ENCODE assay signal across 17 mouse cellular contexts in genomic region chr5:91651330-91651729, GRCm38 (mm10).
"Had no signal": no experiment of that assay in that cellular context is flagged by ENCODE, and none has a peak within 500 bp of the region (broad histone marks: within the 10 kb centered on the region; RNA-seq: fewer than 3 reads in every experiment).

No protein-coding gene starts in this region.

- H3K4me2 ChIP-seq: lung, embryonic 15.5 days; midbrain, embryonic 11.5 days; midbrain, embryonic 13.5 days; midbrain, embryonic 15.5 days; neural tube, embryonic 12.5 days; stomach, embryonic 15.5 days had no signal

- H3K27me3 ChIP-seq: lung, embryonic 15.5 days; megakaryocyte, embryonic 14.5 days; midbrain, embryonic 13.5 days; midbrain, embryonic 15.5 days; neural tube, embryonic 12.5 days; stomach, embryonic 15.5 days had no signal

- H3K9ac ChIP-seq: lung, embryonic 15.5 days; midbrain, embryonic 13.5 days; midbrain, embryonic 15.5 days; neural tube, embryonic 12.5 days; stomach, embryonic 15.5 days had no signal

- DNase-seq: lung, adult 2 months; lung, postnatal 14 days; lung, postnatal 36 days; right cerebral cortex, postnatal 14 days; thymus, adult 2 months; thymus, postnatal 25 days; thymus, postnatal 4 days had no signal

- H3K9me3 ChIP-seq: lung, embryonic 15.5 days; midbrain, embryonic 13.5 days; midbrain, embryonic 15.5 days; neural tube, embryonic 12.5 days; stomach, embryonic 15.5 days had no signal

- H3K4me3 ChIP-seq: lung, embryonic 15.5 days; megakaryocyte, embryonic 14.5 days; midbrain, embryonic 13.5 days; midbrain, embryonic 15.5 days; neural tube, embryonic 12.5 days; stomach, embryonic 15.5 days had no signal

- H3K27ac ChIP-seq: lung, embryonic 15.5 days; macrophage; midbrain, embryonic 13.5 days; midbrain, embryonic 15.5 days; neural tube, embryonic 12.5 days; stomach, embryonic 15.5 days; stomach, postnatal 0 days had no signal

- H3K36me3 ChIP-seq: lung, embryonic 15.5 days; midbrain, embryonic 13.5 days; midbrain, embryonic 15.5 days; neural tube, embryonic 12.5 days; stomach, embryonic 15.5 days had no signal

- ATAC-seq: lung, postnatal 0 days; midbrain, embryonic 13.5 days; midbrain, embryonic 15.5 days had no signal

- H3K4me1 ChIP-seq: lung, embryonic 15.5 days; megakaryocyte, embryonic 14.5 days; midbrain, embryonic 13.5 days; midbrain, embryonic 15.5 days; neural tube, embryonic 12.5 days; stomach, embryonic 15.5 days had no signal
